Mouse (Mus musculus) kidney, adult 2 months (tissue): ENCODE measurements around the gene Cd68. TPM values are rescaled to one million over a fixed set of nuclear protein-coding genes. Genes with fewer than 3 reads are reported as not detected.

ENCODE experiments used
- DNase-seq: peaks from one replicate; pipeline ENCODE4 v3.0.0; 2021
- H3K27ac ChIP-seq: fragments of 200-500 bp; 2 replicates; pipeline ENCODE4 v1.5.1; 2012; ENCODE audit warnings: low read depth, low read length, control low read depth, inconsistent platforms; ENCODE audit not compliant: insufficient read depth
- H3K27me3 ChIP-seq: fragments of 200-500 bp; replicated peaks from 2 replicates; pipeline ENCODE4 v1.6.1; 2012; ENCODE audit warnings: mild to moderate bottlenecking, moderate library complexity, low read length, inconsistent platforms; ENCODE audit not compliant: control insufficient read depth, insufficient read depth
- H3K36me3 ChIP-seq: fragments of 200-500 bp; 2 replicates; pipeline ENCODE4 v1.6.1; 2012; ENCODE audit warnings: mild to moderate bottlenecking, moderate library complexity, low read length, inconsistent platforms; ENCODE audit not compliant: control insufficient read depth, insufficient read depth
- H3K4me1 ChIP-seq: fragments of 200-500 bp; 2 replicates; pipeline ENCODE4 v1.6.1; 2011; ENCODE audit warnings: low read length; ENCODE audit not compliant: control insufficient read depth, insufficient read depth
- H3K4me3 ChIP-seq: fragments of 200-500 bp; 2 replicates; pipeline ENCODE4 v1.5.1; 2011; ENCODE audit warnings: mild to moderate bottlenecking, low read depth, low read length, control low read depth; ENCODE audit not compliant: insufficient read depth
- CTCF ChIP-seq: fragments of 200-500 bp; conservative IDR thresholded peaks from 2 replicates; pipeline ENCODE4 v1.5.1; 2011; ENCODE audit warnings: low read depth, mild to moderate bottlenecking, control low read depth, low read length, moderate library complexity, mixed read lengths; ENCODE audit not compliant: insufficient read depth, insufficient read length
- POLR2A ChIP-seq: fragments of 200-500 bp; IDR thresholded peaks from one replicate; pipeline ENCODE4 v1.6.1; 2011; ENCODE audit warnings: low read depth, low read length, control low read depth
- WGBS: fragments of 180-500 bp; shearing (Covaris S2); methylation state at CpG from one replicate; pipeline ENCODE4 v1.1.7; 2018; 5-methylcytosine and 5-hydroxymethylcytosine counted together
- polyA plus RNA-seq: library from polyadenylated mRNA; depleted of rRNA; stranded (reverse); fragments of >200 nt; gene quantifications from 2 replicates; pipeline ENCODE4 v1.2.3, GENCODE M21; 2012

Gene Cd68
- polyA plus RNA-seq, 1 experiment = 10.7 TPM

GRCm38 (mm10) chr11:69695046-69695360 lies 29.1 kb upstream of the Cd68 start:
- Histone ChIP-seq H3K27ac (peak overlapping the region; percentile 65), H3K36me3 (no peaks in the 10 kb centered on the region), H3K27me3 (no peaks in the 10 kb centered on the region), H3K4me1 (peaks cover 26% of the 10 kb centered on the region), H3K4me3 (peak overlapping the region; percentile 76)
- no peak for DNase-seq
- TF ChIP-seq POLR2A (no peak), CTCF (no peak)
- 19% methylated on average over 6 of the region's 6 CpGs for WGBS

GRCm38 (mm10) chr11:69693421-69693965 lies 27.5 kb upstream of the Cd68 start:
- Histone ChIP-seq H3K27ac (peak overlapping the region; percentile 66), H3K36me3 (no peaks in the 10 kb centered on the region), H3K4me3 (no peak overlapping the region), H3K4me1 (peaks cover 26% of the 10 kb centered on the region), H3K27me3 (no peaks in the 10 kb centered on the region)
- TF ChIP-seq POLR2A = no peak
- TF ChIP-seq CTCF = no peak
- 51% methylated on average over 11 of the region's 11 CpGs for WGBS
- DNase-seq = peak; percentile 59

GRCm38 (mm10) chr11:69692863-69693262 lies 26.9 kb upstream of the Cd68 start:
- H3K27ac ChIP-seq = peak overlapping the region; percentile 78
- peaks cover 26% of the 10 kb centered on the region for H3K4me1 ChIP-seq
- H3K36me3 ChIP-seq = no peaks in the 10 kb centered on the region
- WGBS = 61% methylated on average over 6 of the region's 6 CpGs
- TF ChIP-seq POLR2A = no peak
- TF ChIP-seq CTCF = no peak
- H3K4me3 ChIP-seq = no peak overlapping the region
- H3K27me3 ChIP-seq = no peaks in the 10 kb centered on the region
- peak; percentile 90 for DNase-seq

- TF ChIP-seq CTCF = no peak
- no peak for TF ChIP-seq POLR2A
- H3K4me1 ChIP-seq = peaks cover 26% of the 10 kb centered on the region
- peak overlapping the region; percentile 78 for H3K27ac ChIP-seq
- no peak overlapping the region for H3K4me3 ChIP-seq
- DNase-seq = peak; percentile 65
- no peaks in the 10 kb centered on the region for H3K36me3 ChIP-seq
- no peaks in the 10 kb centered on the region for H3K27me3 ChIP-seq
- 59% methylated on average over 9 of the region's 9 CpGs for WGBS
Observed at GRCm38 (mm10) chr11:69692196-69692811, 26.4 kb upstream of the Cd68 start.

- TF ChIP-seq CTCF = no peak
- TF ChIP-seq POLR2A = no peak
- 62% methylated on average over 1 of the region's 1 CpGs for WGBS
Observed at GRCm38 (mm10) chr11:69689891-69690290, 23.9 kb upstream of the Cd68 start.

GRCm38 (mm10) chr11:69687061-69687460 lies 21.1 kb upstream of the Cd68 start:
- DNase-seq = no peak
- no peaks in the 10 kb centered on the region for H3K27me3 ChIP-seq
- WGBS = 56% methylated on average over 5 of the region's 5 CpGs
- TF ChIP-seq CTCF (no peak), POLR2A (no peak)
- peaks cover 36% of the 10 kb centered on the region for H3K4me1 ChIP-seq
- no peak overlapping the region for H3K4me3 ChIP-seq
- H3K27ac ChIP-seq = no peak overlapping the region; the same call in 1 of the 2 replicates
- no peaks in the 10 kb centered on the region for H3K36me3 ChIP-seq

More at GRCm38 (mm10) chr11:69689891-69690290, 23.9 kb upstream of the Cd68 start:
- no peak overlapping the region for H3K4me3 ChIP-seq
- H3K4me1 ChIP-seq = peaks cover 40% of the 10 kb centered on the region
- no peaks in the 10 kb centered on the region for H3K36me3 ChIP-seq
- peak overlapping the region; percentile 47; the same call in 1 of the 2 replicates for H3K27ac ChIP-seq
- H3K27me3 ChIP-seq = no peaks in the 10 kb centered on the region
- peak; percentile 81 for DNase-seq

- 8% methylated on average over 4 of the region's 4 CpGs for WGBS
- Histone ChIP-seq H3K27ac (peak overlapping the region; percentile 100), H3K27me3 (no peaks in the 10 kb centered on the region), H3K4me1 (peaks cover 35% of the 10 kb centered on the region), H3K36me3 (no peaks in the 10 kb centered on the region), H3K4me3 (no peak overlapping the region)
- TF ChIP-seq POLR2A = no peak
- no peak for TF ChIP-seq CTCF
- DNase-seq = peak; percentile 87
Observed at GRCm38 (mm10) chr11:69686377-69686776, 20.4 kb upstream of the Cd68 start.
